In the genomic region with DNA sequence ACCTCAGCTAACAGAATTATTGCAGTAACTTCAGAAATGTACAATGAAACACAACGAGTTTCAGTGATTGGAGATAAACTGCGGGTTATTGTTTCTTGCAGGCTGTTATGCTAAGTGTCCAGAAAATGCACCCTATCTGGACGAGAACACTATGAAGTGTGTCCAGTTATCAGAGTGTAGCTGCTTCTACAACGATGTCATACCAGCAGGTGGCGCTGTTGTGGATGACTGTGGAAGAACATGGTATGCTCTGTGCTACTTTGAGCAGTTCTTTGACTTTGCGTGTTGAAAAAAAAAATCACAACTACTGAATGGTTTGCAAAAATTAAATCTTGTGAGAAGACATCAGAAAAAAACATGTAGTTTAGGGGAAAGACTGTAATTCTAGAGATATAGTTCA, we compare ENCODE assay signal across 9 mouse cellular contexts.
DNase-seq lines count a peak whose midpoint lies in the region; ATAC-seq and TF ChIP-seq lines count a peak whose summit lies in the region.
"Had no signal": no experiment of that assay in that cellular context is flagged by ENCODE, and none has a peak within 500 bp of the region (broad histone marks: within the 10 kb centered on the region; RNA-seq: fewer than 3 reads in every experiment).

No protein-coding gene starts in this region.

- H3K9me3 ChIP-seq in hindbrain, postnatal 0 days (ENCODE audit: low read length): no peaks in the 10 kb centered on the region
- H3K9me3 ChIP-seq in hindbrain, embryonic 13.5 days: no peaks in the 10 kb centered on the region
- H3K9me3 ChIP-seq: limb, embryonic 15.5 days had no signal

- no peak for ATAC-seq in hindbrain, postnatal 0 days
- no peak for ATAC-seq in hindbrain, embryonic 13.5 days (ENCODE audit: low FRiP score)

- H3K27ac ChIP-seq in hindbrain, postnatal 0 days: no peak overlapping the region
- H3K27ac ChIP-seq in hindbrain, embryonic 13.5 days: no peak overlapping the region
- H3K27ac ChIP-seq: limb, embryonic 15.5 days had no signal

- no peak overlapping the region for H3K4me3 ChIP-seq in hindbrain, postnatal 0 days (ENCODE audit: low read length)
- H3K4me3 ChIP-seq in hindbrain, embryonic 13.5 days: no peak overlapping the region
- H3K4me3 ChIP-seq: limb, embryonic 15.5 days had no signal

- H3K36me3 ChIP-seq in hindbrain, postnatal 0 days (ENCODE audit: insufficient read depth, low read length): no peaks in the 10 kb centered on the region
- no peaks in the 10 kb centered on the region for H3K36me3 ChIP-seq in hindbrain, embryonic 13.5 days
- H3K36me3 ChIP-seq: limb, embryonic 15.5 days had no signal

- no peak overlapping the region for H3K4me2 ChIP-seq in hindbrain, postnatal 0 days (ENCODE audit: low read depth, low read length)
- no peak overlapping the region for H3K4me2 ChIP-seq in hindbrain, embryonic 13.5 days
- H3K4me2 ChIP-seq: limb, embryonic 15.5 days had no signal

- DNase-seq in hindbrain, postnatal 0 days (ENCODE audit: low spot score): peak; percentile 45
- peak; percentile 71 for DNase-seq in right cerebral cortex, postnatal 4 days
- DNase-seq in right cerebral cortex, adult 18-20 months: no peak
- peak; percentile 22 for DNase-seq in brain, adult 2 months (ENCODE audit: low read depth, low spot score)
- peak; percentile 42 for DNase-seq in retina, postnatal 1 day
- DNase-seq in spleen, adult 18-20 months: no peak
- DNase-seq in layer of hippocampus, adult 18-20 months (ENCODE audit: low spot score in 2 of 2): no peak

- no peaks in the 10 kb centered on the region for H3K27me3 ChIP-seq in hindbrain, postnatal 0 days (ENCODE audit: insufficient read depth, low read length)
- no peaks in the 10 kb centered on the region for H3K27me3 ChIP-seq in hindbrain, embryonic 13.5 days
- H3K27me3 ChIP-seq: limb, embryonic 15.5 days had no signal

- 69% methylated on average over 6 of the region's 6 CpGs for WGBS in hindbrain, postnatal 0 days
- 66% methylated on average over 6 of the region's 6 CpGs for WGBS in hindbrain, embryonic 13.5 days

- peak; percentile 60 for TF ChIP-seq CTCF in hindbrain, postnatal 0 days (IDR thresholded peaks at IDR 0.05; ENCODE audit: low read depth)

- no peaks in the 10 kb centered on the region for H3K4me1 ChIP-seq in hindbrain, postnatal 0 days (ENCODE audit: insufficient read depth, low read length)
- no peaks in the 10 kb centered on the region for H3K4me1 ChIP-seq in hindbrain, embryonic 13.5 days (replicated peaks)
- H3K4me1 ChIP-seq: limb, embryonic 15.5 days had no signal

- no peak overlapping the region for H3K9ac ChIP-seq in hindbrain, postnatal 0 days (replicated peaks; ENCODE audit: low read length)
- H3K9ac ChIP-seq in hindbrain, embryonic 13.5 days: no peak overlapping the region
- H3K9ac ChIP-seq: limb, embryonic 15.5 days had no signal

Comparison
In these comparisons a context has a peak if more than half of its experiments do, and no peak if none do; other contexts are left out.
1. DNase-seq: peak in hindbrain, postnatal 0 days (single experiment), right cerebral cortex, postnatal 4 days (single experiment), brain, adult 2 months (single experiment) and retina, postnatal 1 day (single experiment); none in right cerebral cortex, adult 18-20 months (single experiment), spleen, adult 18-20 months (0 of 2) and layer of hippocampus, adult 18-20 months (0 of 2).